Mouse (Mus musculus) limb, embryonic 11.5 days (tissue): Measurements from ENCODE around the gene Bad. TPM values are rescaled to one million over a fixed set of nuclear protein-coding genes. Genes with fewer than 3 reads are reported as not detected.

Source experiments
- ATAC-seq: fragments of 200-750 bp; cut with Nextera tagmentation; 2 replicates; pipeline ENCODE4 v1.8.0; 2017; ENCODE audit warnings: low read depth; ENCODE audit not compliant: insufficient number of reproducible peaks, low FRiP score, low TSS enrichment
- DNase-seq: peaks from one replicate; pipeline ENCODE4 v3.0.0-alpha.2; 2015; ENCODE audit warnings: low spot score
- H3K27ac ChIP-seq: fragments of 300-500 bp; sonication (generic); replicated peaks from 2 replicates; pipeline ENCODE4 v1.5.1; 2014; ENCODE audit warnings: low read depth, mild to moderate bottlenecking, low read length
- H3K27me3 ChIP-seq: fragments of 300-500 bp; sonication (generic); 2 replicates; pipeline ENCODE4 v1.6.1; 2014; ENCODE audit warnings: mild to moderate bottlenecking, low read length, mixed read lengths; ENCODE audit not compliant: control insufficient read depth, insufficient read depth
- H3K36me3 ChIP-seq: fragments of 300-500 bp; sonication (generic); 2 replicates; pipeline ENCODE4 v1.6.1; 2014; ENCODE audit warnings: mild to moderate bottlenecking, low read length, moderate library complexity, mixed read lengths; ENCODE audit not compliant: control insufficient read depth, insufficient read depth
- H3K4me1 ChIP-seq: fragments of 300-500 bp; sonication (generic); 2 replicates; pipeline ENCODE4 v1.6.1; 2014; ENCODE audit warnings: low read length, mixed read lengths; ENCODE audit not compliant: control insufficient read depth, insufficient read depth
- H3K4me2 ChIP-seq: fragments of 300-500 bp; sonication (generic); 2 replicates; pipeline ENCODE4 v1.6.1; 2014; ENCODE audit warnings: low read depth, mild to moderate bottlenecking, moderate library complexity; ENCODE audit not compliant: severe bottlenecking
- H3K4me3 ChIP-seq: fragments of 300-500 bp; sonication (generic); 2 replicates; pipeline ENCODE4 v1.5.1; 2014; ENCODE audit warnings: low read depth, low read length
- H3K9ac ChIP-seq: fragments of 300-500 bp; sonication (generic); 2 replicates; pipeline ENCODE4 v1.6.1; 2014; ENCODE audit warnings: mild to moderate bottlenecking, low read length
- H3K9me3 ChIP-seq: fragments of 300-500 bp; sonication (generic); 2 replicates; pipeline ENCODE4 v1.6.1; 2016; ENCODE audit warnings: low read length; ENCODE audit not compliant: control insufficient read depth
- WGBS: fragments of 180-500 bp; shearing (Covaris S2); extraction: QIAGEN DNeasy Blood & Tissue Kit; methylation state at CpG from one replicate; pipeline ENCODE4 v1.1.7; 2014; 5-methylcytosine and 5-hydroxymethylcytosine counted together
- polyA plus RNA-seq: library from polyadenylated mRNA; unstranded; fragments of >200 nt; fragmentation: Nextera tagmentation; extraction: Ambion mirVana; gene quantifications from 2 replicates; pipeline ENCODE4 v1.2.1, GENCODE M21; 2014

Bad gene
- polyA plus RNA-seq, 1 experiment from 2014 or later = 51.7 TPM

DNA sequence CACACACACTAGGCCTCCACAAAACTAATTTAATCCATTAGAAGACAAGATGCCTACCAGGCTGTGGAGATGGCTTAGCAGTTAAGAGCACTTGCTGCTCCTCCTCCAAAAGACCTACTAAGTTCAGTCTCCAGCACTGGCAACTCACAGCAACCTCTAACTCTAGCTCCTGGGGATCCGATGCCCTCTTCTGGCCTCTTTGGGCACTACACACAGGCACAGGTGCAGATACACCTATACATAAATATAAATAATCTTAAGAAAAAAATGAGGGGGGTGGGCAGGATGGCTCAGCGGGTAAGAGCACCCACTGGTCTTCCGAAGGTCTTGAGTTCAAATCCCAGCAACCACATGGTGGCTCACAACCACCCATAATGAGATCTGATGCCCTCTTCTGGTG lies 5.4 kb upstream of the Bad start:
- Histone ChIP-seq H3K36me3 (no peaks in the 10 kb centered on the region), H3K4me1 (peaks cover 15% of the 10 kb centered on the region), H3K27ac (no peak overlapping the region), H3K27me3 (peaks cover 50% of the 10 kb centered on the region), H3K4me2 (no peak overlapping the region), H3K9me3 (no peaks in the 10 kb centered on the region), H3K4me3 (no peak overlapping the region), H3K9ac (no peak overlapping the region)
- ATAC-seq (no peak), DNase-seq (no peak)
- WGBS = 17% methylated on average over 3 of the region's 3 CpGs

- 80% methylated on average over 16 of the region's 16 CpGs for WGBS
- Histone ChIP-seq H3K4me2 (no peak overlapping the region), H3K4me1 (peaks cover 17% of the 10 kb centered on the region), H3K9ac (no peak overlapping the region), H3K9me3 (no peaks in the 10 kb centered on the region), H3K36me3 (no peaks in the 10 kb centered on the region), H3K4me3 (no peak overlapping the region), H3K27me3 (peaks cover 35% of the 10 kb centered on the region), H3K27ac (no peak overlapping the region)
- DNase-seq = no peak
- no peak for ATAC-seq
These were observed 3.9 kb upstream of the Bad start for GRCm38 (mm10) chr19:6937541-6938465.

DNA sequence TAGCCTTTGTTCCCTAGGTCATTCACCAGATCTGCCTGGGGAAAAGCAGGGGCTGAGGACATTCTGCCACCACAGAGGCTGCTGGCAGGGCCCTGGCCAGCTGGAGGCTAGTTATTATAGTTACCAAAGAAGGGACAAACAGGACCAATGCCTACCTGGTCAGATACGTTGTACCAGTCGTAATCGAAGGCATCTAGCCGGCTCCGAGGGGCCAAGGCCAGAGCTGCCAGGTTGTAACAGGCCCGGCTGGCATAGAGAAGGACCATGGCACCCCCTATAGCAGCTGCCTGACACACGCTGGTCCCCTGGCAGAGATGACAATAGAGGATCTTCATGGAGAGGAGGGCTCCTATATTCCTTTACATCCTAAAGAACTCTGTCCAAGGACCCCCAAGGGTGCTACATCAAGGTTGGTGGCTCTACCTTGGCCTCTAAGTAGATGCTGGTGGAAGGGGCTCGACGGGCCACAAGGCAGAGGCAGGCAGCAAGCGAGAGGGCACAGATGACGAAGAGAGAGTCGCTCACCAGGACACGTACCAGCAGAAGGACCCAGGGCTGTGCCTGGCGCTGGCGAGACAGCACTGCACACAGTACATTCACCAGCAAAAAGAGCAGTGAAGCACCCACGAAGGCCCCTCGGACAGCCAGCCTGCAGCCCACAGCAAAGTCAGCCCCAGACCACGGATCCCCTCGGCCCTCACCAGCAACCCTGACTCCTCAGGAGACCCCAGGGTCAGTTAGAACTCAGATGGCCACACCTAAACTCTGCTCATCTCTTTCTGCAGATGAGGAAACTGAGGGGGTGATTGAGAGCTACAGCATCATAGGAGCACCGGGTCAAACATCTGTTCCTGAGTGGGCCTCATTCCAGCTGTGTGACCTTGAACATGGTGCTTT lies 2.3 kb upstream of the Bad start:
- peaks cover 13% of the 10 kb centered on the region for H3K4me1 ChIP-seq
- ATAC-seq (no peak), DNase-seq (no peak)
- H3K36me3 ChIP-seq = no peaks in the 10 kb centered on the region
- H3K4me3 ChIP-seq = no peak overlapping the region
- H3K9ac ChIP-seq = 0 out of 2 replicates have a peak overlapping the region, but pooled peaks have one; percentile 7
- WGBS = 90% methylated on average over 20 of the region's 20 CpGs
- peaks cover 19% of the 10 kb centered on the region for H3K27me3 ChIP-seq
- H3K4me2 ChIP-seq = no peak overlapping the region
- no peak overlapping the region for H3K27ac ChIP-seq
- no peaks in the 10 kb centered on the region for H3K9me3 ChIP-seq

DNA sequence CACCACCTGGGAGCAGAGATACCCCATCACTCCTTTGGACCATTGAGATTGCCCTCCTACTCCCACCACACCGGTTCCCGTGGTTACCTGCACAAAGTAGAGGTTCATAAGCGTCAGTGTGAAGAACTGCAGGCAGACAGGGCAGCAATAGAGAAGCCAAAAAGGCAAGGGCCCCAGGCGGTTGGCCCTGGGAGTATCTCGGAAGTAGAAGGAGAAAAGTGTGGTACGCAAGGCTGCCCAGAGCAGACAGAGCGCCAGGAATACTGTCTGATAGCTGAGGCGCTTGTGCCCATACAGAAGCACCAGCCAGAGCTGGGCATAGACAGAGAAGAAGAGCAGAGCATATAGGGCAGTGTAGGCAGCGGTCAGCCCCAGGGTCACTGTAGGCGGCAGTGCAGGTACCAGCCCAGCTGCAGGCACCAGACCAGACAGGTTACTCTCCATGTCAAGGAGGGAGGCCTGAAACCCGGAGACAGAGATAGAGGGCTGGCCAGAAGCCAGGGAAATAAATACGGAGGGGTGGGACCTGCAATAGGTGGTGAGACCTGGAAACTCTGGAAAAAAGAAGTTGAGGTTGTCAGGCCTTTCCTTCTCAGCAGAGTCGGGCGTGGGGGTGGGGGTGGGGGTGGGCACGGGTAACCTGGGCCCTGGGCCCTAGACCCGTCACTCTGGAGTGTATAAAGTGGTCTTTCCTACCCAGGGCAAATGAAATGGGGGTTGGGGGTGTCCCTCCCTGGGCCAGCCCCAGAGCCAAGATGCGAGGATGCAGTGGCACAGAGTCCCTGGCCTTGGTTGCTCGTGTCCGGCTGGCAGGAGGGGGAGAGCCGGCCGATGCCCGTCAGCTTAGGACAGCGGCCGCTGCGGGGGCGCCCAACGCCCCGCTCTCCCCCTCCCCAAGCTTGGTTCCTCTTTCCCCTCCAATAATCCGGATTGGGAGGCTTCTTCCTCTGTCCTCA lies 987 bp upstream of the Bad start:
- DNase-seq (no peak), ATAC-seq (0 out of 2 replicates have a peak, but pooled peaks have one; percentile 19)
- no peaks in the 10 kb centered on the region for H3K36me3 ChIP-seq
- H3K4me1 ChIP-seq = peaks cover 13% of the 10 kb centered on the region
- no peaks in the 10 kb centered on the region for H3K9me3 ChIP-seq
- peak overlapping the region; percentile 69 for H3K4me3 ChIP-seq
- H3K9ac ChIP-seq = peak overlapping the region; percentile 77
- 22% methylated on average over 28 of the region's 29 CpGs for WGBS
- no peak overlapping the region for H3K27ac ChIP-seq
- peaks cover 7% of the 10 kb centered on the region for H3K27me3 ChIP-seq
- peak overlapping the region; percentile 88 for H3K4me2 ChIP-seq

- DNase-seq = peak; percentile 90
- under 1% methylated on average over 27 of the region's 27 CpGs for WGBS
- H3K4me1 ChIP-seq = peaks cover 13% of the 10 kb centered on the region
These were observed 609 bp downstream of the Bad start, which contains the start of gene Gpr137 for GRCm38 (mm10) chr19:6942249-6942691. TSS of gene Gpr137 (minus strand) at chr19:6942480.

GRCm38 (mm10) chr19:6942764-6943163 lies 1.1 kb downstream of the Bad start:
- Histone ChIP-seq H3K4me3 (peak overlapping the region; percentile 69), H3K4me1 (peaks cover 13% of the 10 kb centered on the region), H3K9ac (peak overlapping the region; percentile 24; the same call in 1 of the 2 replicates), H3K9me3 (no peaks in the 10 kb centered on the region), H3K27me3 (no peaks in the 10 kb centered on the region), H3K4me2 (peak overlapping the region; percentile 88), H3K27ac (no peak overlapping the region), H3K36me3 (no peaks in the 10 kb centered on the region)
- WGBS = 33% methylated on average over 5 of the region's 5 CpGs
- DNase-seq (no peak), ATAC-seq (no peak)

More at GRCm38 (mm10) chr19:6942249-6942691, 609 bp downstream of the Bad start, which contains the start of gene Gpr137:
- peak within 1 kb of the TSS; percentile 72 for H3K27ac ChIP-seq
- peak; percentile 72 for ATAC-seq
- peak within 1 kb of the TSS; percentile 88 for H3K4me2 ChIP-seq
- H3K4me3 ChIP-seq = peak within 1 kb of the TSS; percentile 69
- peak within 1 kb of the TSS; percentile 77 for H3K9ac ChIP-seq
- H3K36me3 ChIP-seq = no peaks in the 10 kb centered on the region
- H3K9me3 ChIP-seq = no peaks in the 10 kb centered on the region
- H3K27me3 ChIP-seq = no peaks in the 10 kb centered on the region

GRCm38 (mm10) chr19:6943709-6944108 lies 2.0 kb downstream of the Bad start:
- H3K9me3 ChIP-seq = no peaks in the 10 kb centered on the region
- no peak overlapping the region for H3K4me3 ChIP-seq
- H3K27me3 ChIP-seq = no peaks in the 10 kb centered on the region
- H3K9ac ChIP-seq = no peak overlapping the region
- 88% methylated on average over 6 of the region's 6 CpGs for WGBS
- H3K4me2 ChIP-seq = no peak overlapping the region
- ATAC-seq (no peak), DNase-seq (no peak)
- H3K27ac ChIP-seq = no peak overlapping the region
- no peaks in the 10 kb centered on the region for H3K36me3 ChIP-seq
- peaks cover 13% of the 10 kb centered on the region for H3K4me1 ChIP-seq
